Mouse (Mus musculus) spleen, adult 2 months (tissue): ENCODE data around the gene Nosip. TPM values are rescaled to one million over a fixed set of nuclear protein-coding genes. Genes with fewer than 3 reads are reported as not detected.
A peak's percentile ranks its signal among the peaks of the same experiment; 100 is the strongest.

ENCODE experiments used
- DNase-seq, 2 experiments: peaks; one replicate each; pipeline versions ENCODE4 v3.0.0 to v3.0.0-alpha.2; 2012 to 2021; ENCODE audit warnings: low spot score in 2 of 2, low read depth in 1 of 2
- H3K27ac ChIP-seq: fragments of 200-500 bp; 2 replicates; pipeline ENCODE4 v1.5.1; 2012; ENCODE audit warnings: low read length, inconsistent platforms; ENCODE audit not compliant: insufficient read depth
- H3K27me3 ChIP-seq: fragments of 200-500 bp; 2 replicates; pipeline ENCODE4 v1.6.1; 2012; ENCODE audit warnings: mild to moderate bottlenecking, moderate library complexity, low read length, inconsistent platforms; ENCODE audit not compliant: control insufficient read depth, insufficient read depth
- H3K36me3 ChIP-seq: fragments of 200-500 bp; 2 replicates; pipeline ENCODE4 v1.6.1; 2012; ENCODE audit warnings: mild to moderate bottlenecking, low read length, inconsistent platforms; ENCODE audit not compliant: control insufficient read depth, insufficient read depth
- H3K4me1 ChIP-seq: fragments of 200-500 bp; 2 replicates; pipeline ENCODE4 v1.6.1; 2011; ENCODE audit warnings: inconsistent platforms; ENCODE audit not compliant: control insufficient read depth, insufficient read depth, insufficient read length
- H3K4me3 ChIP-seq: fragments of 200-500 bp; 2 replicates; pipeline ENCODE4 v1.5.1; 2011; ENCODE audit warnings: mild to moderate bottlenecking, inconsistent platforms; ENCODE audit not compliant: insufficient read depth, insufficient read length; ENCODE audit errors: extremely low read depth
- CTCF ChIP-seq: fragments of 200-500 bp; IDR thresholded peaks from 2 replicates; pipeline ENCODE4 v1.5.1; 2011; ENCODE audit warnings: mild to moderate bottlenecking, inconsistent platforms; ENCODE audit not compliant: insufficient read depth, insufficient read length, insufficient replicate concordance; ENCODE audit errors: extremely low read depth
- POLR2A ChIP-seq: fragments of 200-500 bp; IDR thresholded peaks from 2 replicates; pipeline ENCODE4 v1.6.1; 2011; ENCODE audit warnings: low read depth, low read length, inconsistent platforms
- WGBS: fragments of 180-500 bp; shearing (Covaris S2); methylation state at CpG from one replicate; pipeline ENCODE4 v1.1.7; 2018; 5-methylcytosine and 5-hydroxymethylcytosine counted together
- polyA plus RNA-seq: library from polyadenylated mRNA; depleted of rRNA; stranded (reverse); fragments of >200 nt; gene quantifications from 2 replicates; pipeline ENCODE4 v1.2.3, GENCODE M21; 2012

Gene Nosip
- polyA plus RNA-seq, 1 experiment, result 67.9 TPM

GRCm38 (mm10) chr7:45035631-45036030, 26.6 kb upstream of the Nosip start:
- H3K4me3 ChIP-seq, result no peak overlapping the region
- DNase-seq, result no peak
- no peaks in the 10 kb centered on the region for H3K4me1 ChIP-seq
- H3K36me3 ChIP-seq, result peaks cover 38% of the 10 kb centered on the region
- H3K27me3 ChIP-seq, result no peaks in the 10 kb centered on the region
- 79% methylated on average over 3 of the region's 3 CpGs for WGBS
- TF ChIP-seq POLR2A, result no peak
- no peak for TF ChIP-seq CTCF
- no peak overlapping the region for H3K27ac ChIP-seq

- 95% methylated on average over 11 of the region's 11 CpGs for WGBS
- no peaks in the 10 kb centered on the region for H3K27me3 ChIP-seq
- no peak overlapping the region for H3K4me3 ChIP-seq
- peaks cover 37% of the 10 kb centered on the region for H3K36me3 ChIP-seq
- TF ChIP-seq POLR2A (no peak), CTCF (no peak)
- no peaks in the 10 kb centered on the region for H3K4me1 ChIP-seq
- DNase-seq, result no peak
- H3K27ac ChIP-seq, result no peak overlapping the region
Observed at GRCm38 (mm10) chr7:45036702-45037101, 25.5 kb upstream of the Nosip start.

GRCm38 (mm10) chr7:45037720-45038361, 24.4 kb upstream of the Nosip start:
- Histone ChIP-seq H3K27ac (no peak overlapping the region), H3K27me3 (no peaks in the 10 kb centered on the region), H3K4me3 (no peak overlapping the region), H3K4me1 (no peaks in the 10 kb centered on the region), H3K36me3 (peaks cover 41% of the 10 kb centered on the region)
- DNase-seq, result peak in 1 of 2 experiments; percentile 68
- TF ChIP-seq CTCF, result peak; percentile 85
- TF ChIP-seq POLR2A, result no peak
- WGBS, result 63% methylated on average over 7 of the region's 7 CpGs

GRCm38 (mm10) chr7:45038411-45038810, 23.8 kb upstream of the Nosip start:
- no peaks in the 10 kb centered on the region for H3K27me3 ChIP-seq
- TF ChIP-seq POLR2A, result no peak
- TF ChIP-seq CTCF, result no peak
- 94% methylated on average over 9 of the region's 9 CpGs for WGBS

GRCm38 (mm10) chr7:45040851-45041250, 21.4 kb upstream of the Nosip start:
- Histone ChIP-seq H3K27ac (no peak overlapping the region), H3K4me1 (no peaks in the 10 kb centered on the region), H3K27me3 (no peaks in the 10 kb centered on the region), H3K36me3 (peaks cover 39% of the 10 kb centered on the region), H3K4me3 (no peak overlapping the region)
- no peak for DNase-seq
- WGBS, result 94% methylated on average over 9 of the region's 9 CpGs
- TF ChIP-seq CTCF (no peak), POLR2A (no peak)

More at GRCm38 (mm10) chr7:45038411-45038810, 23.8 kb upstream of the Nosip start:
- Histone ChIP-seq H3K36me3 (peaks cover 43% of the 10 kb centered on the region), H3K4me1 (no peaks in the 10 kb centered on the region), H3K27ac (no peak overlapping the region), H3K4me3 (no peak overlapping the region)
- no peak for DNase-seq

GRCm38 (mm10) chr7:45043307-45043706, 18.9 kb upstream of the Nosip start:
- H3K4me3 ChIP-seq, result no peak overlapping the region
- no peak for DNase-seq
- H3K27ac ChIP-seq, result no peak overlapping the region
- no peaks in the 10 kb centered on the region for H3K4me1 ChIP-seq
- H3K36me3 ChIP-seq, result peaks cover 57% of the 10 kb centered on the region
- 94% methylated on average over 14 of the region's 14 CpGs for WGBS
- H3K27me3 ChIP-seq, result no peaks in the 10 kb centered on the region
- TF ChIP-seq POLR2A (no peak), CTCF (no peak)

GRCm38 (mm10) chr7:45045741-45046140, 16.5 kb upstream of the Nosip start:
- Histone ChIP-seq H3K27ac (no peak overlapping the region), H3K4me3 (no peak overlapping the region), H3K27me3 (no peaks in the 10 kb centered on the region), H3K4me1 (no peaks in the 10 kb centered on the region), H3K36me3 (peaks cover 68% of the 10 kb centered on the region)
- TF ChIP-seq POLR2A (no peak), CTCF (no peak)
- WGBS, result 92% methylated on average over 22 of the region's 22 CpGs
- DNase-seq, result no peak
